Mouse (Mus musculus): ENCODE results near the gene Nfx1. TPM values are rescaled to one million over a fixed set of nuclear protein-coding genes. Genes with fewer than 3 reads are reported as not detected.

The Nfx1 gene
- polyA plus RNA-seq, 1 experiment from 2014 or later, result 96.9 TPM

Small RNA genes lying within 50 kb of the gene (microRNA-seq; reads per million reads assigned to microRNA genes)
- gene Mir3094, result 2.0 reads per million

Other genes with a start within 250 kb of the Nfx1 start
- gene Dnaja1, start 248.8 kb upstream of the Nfx1 start, polyA plus RNA-seq (2016; fragmentation: Nextera tagmentation; extraction: Ambion mirVana), result 690 and 701 TPM in 2 replicates
- gene Smu1, start 213.0 kb upstream of the Nfx1 start, polyA plus RNA-seq (2016; fragmentation: Nextera tagmentation; extraction: Ambion mirVana), result 141 and 145 TPM in 2 replicates
- gene B4galt1, start 116.9 kb upstream of the Nfx1 start, polyA plus RNA-seq (2016; fragmentation: Nextera tagmentation; extraction: Ambion mirVana), result 12.8 and 14.1 TPM in 2 replicates
- gene Spink4, start 50.9 kb upstream of the Nfx1 start, polyA plus RNA-seq (2016; fragmentation: Nextera tagmentation; extraction: Ambion mirVana), result not detected in 2 replicates
- gene Bag1, start 22.6 kb upstream of the Nfx1 start, polyA plus RNA-seq (2016; fragmentation: Nextera tagmentation; extraction: Ambion mirVana), result 238 and 242 TPM in 2 replicates
- 154 and 155 TPM in 2 replicates for gene Chmp5, start 22.5 kb upstream of the Nfx1 start, polyA plus RNA-seq (2016; fragmentation: Nextera tagmentation; extraction: Ambion mirVana)
- gene Aqp7, start 77.2 kb downstream of the Nfx1 start, polyA plus RNA-seq (2016; fragmentation: Nextera tagmentation; extraction: Ambion mirVana), result not detected in 2 replicates
- gene Aqp3, start 127.3 kb downstream of the Nfx1 start, polyA plus RNA-seq (2016; fragmentation: Nextera tagmentation; extraction: Ambion mirVana), result 0.68 and 0.77 TPM in 2 replicates
- 26.5 and 27.1 TPM in 2 replicates for gene Nol6, start 153.5 kb downstream of the Nfx1 start, polyA plus RNA-seq (2016; fragmentation: Nextera tagmentation; extraction: Ambion mirVana)
- gene Ube2r2, start 164.8 kb downstream of the Nfx1 start, polyA plus RNA-seq (2016; fragmentation: Nextera tagmentation; extraction: Ambion mirVana), result 92.7 and 108 TPM in 2 replicates